Mouse (Mus musculus) heart, postnatal 14 days (tissue): ENCODE results near the gene Cbln1. TPM values are rescaled to one million over a fixed set of nuclear protein-coding genes. Genes with fewer than 3 reads are reported as not detected.

Source experiments
- DNase-seq, 2 experiments: peaks; one replicate each; pipeline ENCODE4 v3.0.0; 2021 to 2022
- intact Hi-C: fragments of 180-260 bp; cut with DNase I; formaldehyde crosslinking; loops from one replicate; pipeline ENCODE4 v1.15.1; 2025
- total RNA-seq, 2 experiments: library from RNA; stranded (reverse); gene quantifications; 2 replicates each; pipeline ENCODE4 v1.2.3; 2021

Cbln1 gene
- total RNA-seq, 2 experiments from 2014 or later, result 0.29 to 0.37 TPM

DNA sequence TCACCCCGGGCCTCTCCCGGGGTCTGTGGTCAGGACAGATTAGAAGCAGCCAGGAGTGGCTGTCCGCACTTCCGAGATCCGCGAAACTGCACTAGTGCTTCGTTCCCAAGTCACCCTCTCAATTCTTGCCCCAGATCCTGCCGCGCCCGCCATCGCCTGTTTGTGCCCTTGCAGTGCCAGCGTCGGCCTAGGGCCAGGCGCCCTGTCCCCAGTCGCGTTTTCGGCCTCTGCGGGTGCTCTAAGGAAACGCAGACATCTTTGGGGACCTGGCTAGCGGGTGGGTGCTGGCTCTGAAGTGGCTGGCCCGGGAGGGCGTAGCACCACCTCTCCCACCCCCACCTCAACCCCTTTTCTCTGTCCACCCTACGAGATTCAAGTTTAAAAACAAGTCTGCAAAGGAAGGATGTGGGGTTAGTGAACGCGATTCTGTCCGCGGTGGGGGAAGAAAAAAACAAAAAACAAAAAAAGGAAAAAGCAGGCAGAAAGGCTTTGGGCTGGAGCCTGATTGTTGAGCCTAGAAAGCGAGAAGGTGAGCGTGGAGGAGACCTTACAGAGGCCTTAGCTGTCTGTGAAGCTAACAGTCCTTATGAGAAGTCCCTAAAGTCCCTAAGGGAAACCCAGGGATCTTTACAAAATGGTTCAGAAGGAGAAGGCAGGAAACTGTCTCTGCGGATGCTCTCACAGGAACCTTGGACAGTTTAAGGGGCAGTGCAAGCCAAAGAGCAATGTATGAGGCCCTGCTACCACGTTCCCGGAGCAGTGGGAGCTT is 1.4 kb downstream of the Cbln1 start:
- intact Hi-C loops, result no loop called here

GRCm38 (mm10) chr8:87469931-87470833 is 2.2 kb downstream of the Cbln1 start:
- intact Hi-C loops, result no loop called here
- DNase-seq, result no peak

More for the DNA sequence above, 1.4 kb downstream of the Cbln1 start:
- no peak for DNase-seq

DNA sequence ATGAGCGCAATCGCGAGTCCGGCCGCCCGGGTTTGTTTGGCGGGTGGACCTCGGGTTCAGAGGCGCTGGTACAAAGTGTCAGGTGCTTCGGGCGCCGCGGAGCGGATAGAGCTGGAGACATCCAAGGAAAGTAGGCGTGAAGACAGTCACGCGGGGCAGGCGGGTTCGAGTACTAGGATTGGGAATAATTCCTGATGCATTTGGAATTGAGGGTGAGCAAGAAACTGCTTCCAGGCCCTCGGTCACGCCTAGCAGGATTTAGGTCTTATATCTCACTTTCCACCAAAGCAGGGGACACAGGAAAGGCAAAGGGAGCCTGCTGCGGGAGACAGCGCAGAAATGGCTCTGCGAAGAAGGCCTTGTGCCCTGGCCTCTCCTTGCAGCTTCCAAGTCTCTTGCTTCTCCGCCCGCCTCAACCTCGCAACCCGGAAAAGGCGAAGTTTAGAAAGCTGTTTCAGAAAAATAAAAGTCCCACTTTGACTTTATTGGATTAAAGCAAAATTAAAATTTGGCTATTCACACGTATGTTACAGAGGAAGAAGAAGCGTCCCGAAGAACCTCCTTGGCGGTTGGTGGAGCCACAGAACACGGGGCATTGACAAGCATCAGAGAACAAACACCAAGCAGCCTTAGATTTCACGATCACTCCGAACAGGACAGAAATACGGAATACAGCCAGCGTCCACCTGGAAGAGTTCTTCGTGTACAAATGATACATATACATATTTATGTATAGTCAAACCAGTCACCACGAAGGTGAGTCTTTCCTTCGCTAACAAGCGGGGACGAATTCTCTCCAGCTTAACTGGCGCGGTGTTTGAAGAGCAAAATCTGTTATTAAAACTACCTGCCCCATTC is 3.2 kb downstream of the Cbln1 start:
- no peak for DNase-seq
- intact Hi-C loops, result no loop called here

DNA sequence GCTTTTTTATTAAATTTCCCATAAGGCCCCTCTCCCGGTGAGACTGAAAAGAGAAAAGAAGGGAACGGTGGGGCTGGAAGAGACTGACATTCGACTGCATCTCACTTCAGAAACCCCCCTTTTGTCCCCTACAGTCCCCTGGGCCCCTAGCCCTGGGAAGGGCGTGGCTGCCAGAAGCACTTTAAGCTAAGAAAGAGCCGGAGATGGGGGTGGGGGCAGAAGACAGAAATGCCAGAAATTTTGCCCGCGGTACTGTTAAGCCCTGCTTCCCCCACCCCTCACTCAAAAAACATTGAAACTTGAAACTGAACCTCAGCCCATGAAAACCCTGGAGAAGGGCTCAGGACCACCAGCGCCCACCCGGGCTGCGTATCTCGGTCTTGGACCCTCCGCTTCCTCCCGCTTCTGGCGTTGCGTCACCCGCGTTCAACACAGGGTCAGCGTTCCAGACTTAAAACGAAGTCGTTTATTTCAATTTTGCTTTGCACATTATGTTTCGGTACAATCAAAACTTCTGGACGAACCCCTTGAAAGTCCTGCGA is 3.9 kb downstream of the Cbln1 start:
- no peak for DNase-seq
- intact Hi-C loops, result no loop called here

GRCm38 (mm10) chr8:87467906-87468305 is 4.5 kb downstream of the Cbln1 start:
- intact Hi-C loops, result no loop called here

DNA sequence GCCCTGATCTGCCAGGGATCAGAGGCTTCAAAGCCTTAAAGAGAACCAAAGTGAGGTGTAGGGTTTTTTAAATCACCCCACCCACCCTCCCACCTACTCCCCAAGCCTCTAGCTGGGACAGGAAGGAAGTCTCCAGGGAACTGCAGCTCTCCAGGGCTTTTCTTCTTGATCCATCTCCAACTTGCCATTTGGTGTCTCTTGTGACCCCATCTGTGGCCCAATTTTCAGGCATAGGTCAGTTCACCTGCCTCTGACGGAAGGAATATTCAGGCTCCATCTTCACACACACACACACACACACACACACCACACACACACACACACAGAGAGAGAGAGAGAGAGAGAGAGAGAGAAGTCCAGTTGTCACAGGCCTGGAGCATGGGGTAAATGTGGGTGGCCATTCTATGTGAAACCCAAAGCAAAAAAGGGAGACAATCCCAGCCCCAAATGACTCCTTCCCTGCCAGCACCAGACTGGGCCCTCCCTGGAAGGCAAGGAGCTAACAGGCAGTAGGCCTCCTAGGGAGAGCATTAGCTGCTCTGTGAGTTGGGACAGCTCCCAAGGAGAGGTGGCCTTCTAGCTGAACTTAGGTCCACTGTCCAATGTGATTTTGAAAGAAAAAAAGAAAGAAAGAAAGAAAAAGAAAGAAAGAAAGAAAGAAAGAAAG is 5.3 kb downstream of the Cbln1 start:
- DNase-seq, result no peak
- intact Hi-C loops, result no loop called here

More at GRCm38 (mm10) chr8:87467906-87468305, 4.5 kb downstream of the Cbln1 start:
- DNase-seq, result no peak

GRCm38 (mm10) chr8:87466335-87466734 is 6.1 kb downstream of the Cbln1 start:
- intact Hi-C loops, result no loop called here
- no peak for DNase-seq

GRCm38 (mm10) chr8:87464446-87464845 is 8.0 kb downstream of the Cbln1 start:
- intact Hi-C loops, result no loop called here

DNA sequence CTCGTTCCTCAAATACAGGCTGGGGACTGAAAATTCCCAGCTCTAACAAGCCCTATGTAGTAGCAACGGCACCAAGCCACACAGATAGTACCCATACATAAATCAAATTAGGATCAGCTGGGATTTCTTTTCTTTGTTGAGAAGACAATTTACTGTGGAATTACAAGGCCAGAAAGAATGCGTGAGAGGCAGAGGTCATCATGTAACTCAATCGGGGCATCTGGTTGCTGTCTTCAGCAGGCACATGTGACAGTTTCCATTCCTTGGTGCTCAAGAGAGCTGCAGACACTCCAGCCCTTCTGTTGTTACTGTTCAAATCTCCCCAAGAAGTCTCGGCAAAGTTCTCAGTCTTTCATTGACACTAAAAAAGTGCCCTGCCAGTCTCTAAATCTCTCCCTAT is 10.6 kb downstream of the Cbln1 start:
- intact Hi-C loops, result no loop called here
- no peak for DNase-seq

More at GRCm38 (mm10) chr8:87464446-87464845, 8.0 kb downstream of the Cbln1 start:
- no peak for DNase-seq

- DNase-seq, result no peak
- intact Hi-C loops, result no loop called here
Observed at GRCm38 (mm10) chr8:87456949-87457348, 15.5 kb downstream of the Cbln1 start.

GRCm38 (mm10) chr8:87452815-87453214 is 19.6 kb downstream of the Cbln1 start:
- intact Hi-C loops, result no loop called here

GRCm38 (mm10) chr8:87451737-87452136 is 20.7 kb downstream of the Cbln1 start:
- intact Hi-C loops, result no loop called here
- DNase-seq, result peak in 1 of 2 experiments; percentile 18

More at GRCm38 (mm10) chr8:87452815-87453214, 19.6 kb downstream of the Cbln1 start:
- DNase-seq, result no peak

DNA sequence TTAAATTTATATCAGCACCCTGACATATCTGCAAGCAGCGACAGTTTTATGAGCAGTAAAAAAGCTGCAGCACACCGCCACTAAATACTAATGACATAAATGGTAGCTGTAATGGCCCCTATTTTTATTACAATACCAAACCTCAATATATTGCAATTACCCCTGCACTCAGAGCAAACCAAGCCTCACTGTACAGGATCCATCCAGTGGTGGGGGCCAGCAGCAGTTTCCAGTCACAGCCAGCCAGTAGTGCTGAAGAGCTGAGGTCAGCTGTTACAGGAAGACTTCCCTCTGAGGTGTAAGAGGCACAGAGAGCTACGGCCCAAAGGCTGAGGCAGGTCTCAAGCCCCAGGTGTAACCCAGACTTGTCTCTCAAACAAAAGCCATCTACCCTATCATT is 37.8 kb downstream of the Cbln1 start:
- intact Hi-C loops, result no loop called here
- DNase-seq, result no peak

- no peak for DNase-seq
- intact Hi-C loops, result no loop called here
Observed at GRCm38 (mm10) chr8:87427188-87427587, 45.2 kb downstream of the Cbln1 start.

DNA sequence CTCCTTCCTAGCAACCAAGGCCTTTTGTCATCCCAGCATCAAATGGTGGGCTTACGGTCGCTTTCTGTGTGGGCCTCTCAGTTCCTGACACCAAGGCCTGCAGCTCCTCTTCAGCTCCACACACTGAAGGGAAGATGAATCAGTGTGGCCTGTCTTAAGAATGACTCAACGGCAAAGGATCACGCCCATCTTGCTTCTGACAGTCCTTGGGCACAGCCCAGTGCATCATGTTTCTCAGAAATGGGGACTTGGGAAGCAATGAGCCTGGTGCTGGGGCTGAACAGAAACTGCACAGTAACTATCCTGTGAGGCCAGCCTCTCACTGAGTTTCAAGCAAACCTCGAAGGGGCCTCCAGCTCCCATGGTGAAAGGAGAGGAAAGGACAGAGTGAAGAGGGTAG is 47.7 kb downstream of the Cbln1 start:
- intact Hi-C loops, result no loop called here
- DNase-seq, result no peak

DNA sequence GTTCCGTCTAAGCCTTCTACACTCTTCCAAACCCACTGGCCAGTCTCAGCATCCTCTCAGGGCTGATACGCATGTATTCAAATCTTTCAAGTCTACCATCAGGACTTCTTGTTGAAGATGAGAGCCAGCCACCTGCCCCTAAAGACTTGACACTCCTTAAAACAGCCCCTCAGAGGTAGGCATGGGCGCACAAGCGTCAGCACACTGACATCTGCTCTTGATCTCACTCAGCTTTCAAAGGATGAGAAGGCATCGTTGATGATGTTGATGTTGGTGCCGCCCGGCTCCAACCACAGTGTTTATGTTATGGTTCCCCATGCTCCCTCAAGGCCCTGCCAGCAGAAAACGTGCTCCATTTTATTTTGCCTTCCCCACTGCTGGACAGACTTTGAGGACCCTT is 50.7 kb downstream of the Cbln1 start:
- DNase-seq, result no peak
- intact Hi-C loops, result no loop called here
